Mouse (Mus musculus): ENCODE results near the gene Ereg.

Gene Ereg

DNA sequence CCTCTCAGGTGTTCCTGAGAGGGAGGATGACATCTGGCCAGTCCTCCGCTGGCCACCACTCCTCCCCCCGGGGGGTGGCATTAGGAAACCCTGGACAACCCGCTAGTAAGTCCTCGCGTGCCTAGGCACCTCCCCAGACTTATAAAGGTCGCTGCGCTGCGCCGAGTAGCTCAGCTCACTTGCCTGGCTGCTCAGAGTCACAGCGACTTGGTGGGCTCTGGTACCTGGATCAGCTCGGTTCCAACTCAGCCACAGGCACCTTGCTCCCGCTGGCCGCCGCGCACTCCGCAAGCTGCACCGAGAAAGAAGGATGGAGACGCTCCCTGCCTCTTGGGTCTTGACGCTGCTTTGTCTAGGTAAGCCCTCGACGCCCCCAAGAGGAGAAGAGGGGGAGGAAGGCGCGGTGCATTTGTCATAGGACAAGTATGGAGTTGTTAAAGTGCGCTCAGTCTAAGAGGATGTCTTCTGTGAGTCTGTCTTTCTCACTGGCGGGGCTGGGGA is at the start of gene Ereg:
Gene Ereg (plus strand): TSS at position 173 of the 501 bp plus-strand sequence.
- DNase-seq (ENCODE audit: low spot score in 2 of 2), result peak in 1 of 2 experiments; percentile 4

- DNase-seq (ENCODE audit: low spot score in 2 of 2), result no peak
Observed at GRCm38 (mm10) chr5:91027164-91027563, 47.3 kb upstream of the Ereg start, which contains the start of gene Epgn. Gene Epgn (plus strand): TSS chr5:91027464.

DNA sequence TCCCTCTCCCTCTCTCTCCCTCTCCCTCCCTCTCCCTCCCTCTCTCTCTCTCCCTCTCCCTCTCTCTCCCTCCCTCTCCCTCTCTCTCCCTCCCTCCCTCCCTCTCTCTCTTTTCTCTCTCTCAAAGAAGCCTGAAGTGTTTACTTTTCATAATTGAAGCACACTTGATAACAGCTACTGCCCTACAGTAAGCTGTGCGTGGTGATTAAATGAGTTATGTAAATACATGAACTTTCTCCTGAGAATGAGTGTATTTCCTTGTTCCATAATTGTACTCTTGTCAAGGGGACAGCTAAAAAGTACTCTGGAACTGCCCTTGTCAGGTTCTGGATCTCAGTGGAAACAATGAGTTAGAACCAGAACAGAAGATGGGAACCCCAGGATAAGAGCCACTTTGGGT is 46.6 kb upstream of the Ereg start:
- DNase-seq (ENCODE audit: low spot score in 2 of 2), result no peak

- no peak for DNase-seq (ENCODE audit: low spot score in 2 of 2)
Observed at GRCm38 (mm10) chr5:91030629-91031028, 43.8 kb upstream of the Ereg start.

DNA sequence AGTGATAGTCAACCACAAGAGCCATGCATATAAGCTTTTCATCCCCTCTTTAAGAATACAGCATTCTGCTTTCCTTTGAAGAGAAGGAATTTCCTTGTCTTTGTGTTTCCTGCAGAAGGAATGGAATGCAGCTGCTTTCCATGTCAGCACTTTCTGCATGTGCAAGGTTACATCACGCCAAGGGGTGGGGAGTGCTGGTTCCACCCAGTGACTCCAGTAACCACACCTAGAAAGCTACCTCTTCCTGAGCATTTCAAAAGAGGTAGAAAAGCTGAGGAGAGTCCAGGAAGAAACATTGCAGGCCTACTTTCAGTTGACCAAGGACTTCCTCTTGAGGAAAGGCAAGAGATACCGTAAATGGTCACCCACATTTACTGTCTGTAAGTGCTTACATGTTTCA is 39.1 kb upstream of the Ereg start:
- no peak for DNase-seq (ENCODE audit: low spot score in 2 of 2)

DNA sequence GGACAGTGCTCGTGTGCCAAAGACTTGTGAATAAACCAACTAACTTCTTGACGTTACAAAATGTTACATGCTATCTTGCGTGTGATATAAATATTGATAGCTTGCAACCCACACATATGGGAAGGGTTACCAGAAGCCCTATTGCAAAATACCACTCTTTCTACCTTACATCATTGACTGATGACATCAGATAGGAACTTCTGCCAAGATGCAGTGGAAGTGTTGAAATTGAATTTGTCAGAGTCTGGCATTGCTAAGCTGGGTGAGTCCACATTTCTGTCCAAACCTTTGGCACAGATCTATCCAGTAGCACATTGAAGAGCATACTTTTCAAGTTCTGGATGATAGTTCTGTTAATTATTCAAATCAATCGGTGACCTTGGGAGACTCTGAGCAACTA is 37.8 kb upstream of the Ereg start:
- DNase-seq (ENCODE audit: low spot score in 2 of 2), result peak; percentile 3 to 6

- no peak for DNase-seq (ENCODE audit: low spot score in 2 of 2)
Observed at GRCm38 (mm10) chr5:91037756-91038155, 36.7 kb upstream of the Ereg start.

DNA sequence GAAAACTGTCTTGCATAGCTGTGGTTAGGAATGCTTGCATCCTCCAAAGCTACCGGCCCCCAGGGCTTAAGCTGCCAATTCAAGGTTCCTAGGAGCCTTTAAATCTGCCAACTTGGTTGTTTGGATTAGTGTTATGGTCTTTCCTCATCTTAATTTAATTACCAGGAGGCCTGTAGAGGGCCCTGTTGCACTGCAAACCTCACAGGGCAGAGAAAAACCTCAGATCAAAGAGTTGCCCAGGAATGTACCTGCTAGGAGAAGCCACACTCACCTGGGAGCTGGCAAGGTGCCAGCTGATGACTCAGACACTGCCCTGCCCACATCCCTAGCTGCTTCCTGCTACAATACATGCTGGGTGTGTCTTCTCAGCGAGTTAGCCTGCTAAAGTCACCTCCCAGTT is 35.9 kb upstream of the Ereg start:
- peak; percentile 84 to 85 for DNase-seq (ENCODE audit: low spot score in 2 of 2)

GRCm38 (mm10) chr5:91038963-91039362 is 35.5 kb upstream of the Ereg start:
- DNase-seq (ENCODE audit: low spot score in 2 of 2), result no peak

DNA sequence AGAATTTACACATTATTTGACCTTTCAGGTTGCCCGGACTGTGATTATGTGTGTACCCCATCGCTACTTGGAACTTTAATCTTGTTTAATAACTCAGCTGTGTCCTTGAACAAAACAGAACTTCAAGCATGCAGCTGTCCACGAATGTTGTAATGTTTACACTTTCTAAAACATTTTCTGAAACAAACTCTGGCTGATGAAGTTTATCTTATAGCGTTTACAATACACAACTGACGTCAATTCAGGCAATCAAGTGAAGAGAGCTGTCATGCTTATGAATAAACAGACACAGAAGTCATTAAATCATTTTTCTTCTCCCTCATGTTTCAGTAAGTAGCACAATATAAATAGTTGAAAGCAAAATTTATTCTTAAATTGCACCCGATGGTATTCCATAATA is 26.4 kb upstream of the Ereg start:
- DNase-seq (ENCODE audit: low spot score in 2 of 2), result no peak

DNA sequence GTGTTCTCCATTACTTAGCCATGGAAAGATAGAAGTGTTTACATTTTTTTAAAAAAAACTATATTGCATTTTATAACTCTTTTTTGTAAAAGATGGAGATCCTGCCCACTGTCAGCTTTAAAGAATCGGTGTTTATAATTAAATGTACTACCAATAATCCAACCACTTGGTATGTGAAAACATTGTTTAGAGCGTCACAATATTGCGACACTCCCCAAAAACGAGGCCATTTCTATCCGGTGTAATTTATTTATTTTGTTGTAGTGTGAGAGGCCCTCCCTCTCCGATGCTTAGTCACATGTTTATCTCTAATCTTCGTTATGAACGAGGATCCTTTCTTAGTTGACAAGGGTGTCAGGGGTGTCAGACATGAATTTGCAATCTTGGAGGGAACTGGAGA is 26.0 kb upstream of the Ereg start:
- no peak for DNase-seq (ENCODE audit: low spot score in 2 of 2)

GRCm38 (mm10) chr5:91072340-91072739 is 2.1 kb upstream of the Ereg start:
- no peak for DNase-seq (ENCODE audit: low spot score in 2 of 2)

DNA sequence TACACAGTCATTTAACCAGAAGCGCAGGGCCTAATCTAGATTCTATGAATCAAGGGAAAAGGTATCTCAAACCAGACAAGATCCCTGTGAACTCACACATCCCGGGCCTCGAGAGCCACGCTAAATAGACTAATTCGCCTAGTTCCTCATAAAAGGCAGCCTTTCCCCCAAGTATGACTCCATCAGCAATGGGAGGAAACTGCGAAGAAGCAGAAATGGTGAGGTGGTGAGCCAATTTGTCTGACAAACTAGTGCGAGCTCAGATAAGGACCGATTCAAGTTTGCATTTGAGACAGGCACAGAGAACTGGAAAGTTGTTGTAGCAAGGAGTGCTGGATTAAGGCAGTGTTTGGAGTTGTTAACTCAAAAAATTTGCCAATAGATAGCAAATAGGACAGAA is 796 bp upstream of the Ereg start:
- DNase-seq (ENCODE audit: low spot score in 2 of 2), result no peak

DNA sequence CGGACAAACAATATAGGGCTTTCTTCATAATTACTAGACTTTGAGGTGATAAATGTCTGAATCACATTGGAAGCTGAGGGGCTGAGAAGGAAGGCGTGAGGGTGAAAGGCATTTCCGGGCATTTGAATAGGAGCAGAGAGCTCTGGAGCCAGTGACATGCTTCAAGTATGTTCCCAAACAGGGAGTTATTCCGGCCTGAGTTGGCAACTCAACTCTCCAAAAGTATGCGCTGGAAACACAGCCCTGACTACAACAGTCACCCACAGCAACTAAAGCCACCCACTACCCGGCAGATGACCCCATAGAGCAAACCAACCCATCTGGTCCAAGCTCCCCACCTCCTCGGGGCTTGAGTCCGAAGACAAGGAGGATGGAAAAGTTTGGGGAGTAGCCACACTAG is 396 bp upstream of the Ereg start:
- DNase-seq (ENCODE audit: low spot score in 2 of 2), result no peak

- DNase-seq (ENCODE audit: low spot score in 2 of 2), result no peak
Observed at GRCm38 (mm10) chr5:91075021-91075420, 599 bp downstream of the Ereg start.

DNA sequence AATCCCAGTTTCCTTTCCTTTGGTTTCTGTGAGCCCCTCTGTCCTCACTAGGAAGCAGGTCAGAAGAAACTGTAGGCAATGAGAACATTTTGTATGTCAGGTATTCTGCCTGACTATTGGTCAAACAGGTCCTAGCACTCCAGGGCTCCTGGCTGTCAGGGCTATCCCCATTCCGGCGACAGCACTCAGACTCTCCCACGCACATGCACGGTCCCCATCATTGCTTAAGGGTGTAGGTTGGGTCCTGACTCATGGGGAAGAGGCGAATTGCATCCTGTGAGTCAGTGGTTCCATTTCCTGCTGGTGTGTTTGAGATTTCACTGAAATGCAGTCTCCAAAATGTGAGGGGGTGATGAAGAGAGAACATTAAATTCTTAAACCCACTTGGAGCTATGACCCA is 8.6 kb downstream of the Ereg start:
- peak in 1 of 2 experiments; percentile 5 for DNase-seq (ENCODE audit: low spot score in 2 of 2)

DNA sequence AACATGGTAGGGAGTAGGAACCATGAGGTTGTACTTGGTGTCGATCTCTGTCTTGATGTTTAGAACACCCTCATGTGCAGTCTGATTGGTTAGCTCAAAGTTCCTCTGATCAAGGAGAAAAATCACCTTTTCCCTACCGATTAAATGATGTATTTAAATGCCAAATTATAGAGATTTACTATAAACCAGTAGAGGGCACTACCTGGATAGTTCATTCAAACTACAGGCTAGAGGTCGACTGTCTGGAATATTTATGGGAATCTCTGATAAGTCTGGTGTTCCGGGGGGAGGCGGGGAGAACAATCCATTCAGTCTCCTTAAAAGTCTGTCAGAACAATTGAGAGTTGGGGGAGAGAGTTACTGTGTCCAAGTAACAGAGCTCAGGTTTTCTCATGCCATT is 10.9 kb downstream of the Ereg start:
- DNase-seq (ENCODE audit: low spot score in 2 of 2), result no peak

- no peak for DNase-seq (ENCODE audit: low spot score in 2 of 2)
Observed at GRCm38 (mm10) chr5:91090301-91090700, 15.9 kb downstream of the Ereg start.

- peak; percentile 28 to 42 for DNase-seq (ENCODE audit: low spot score in 2 of 2)
Observed at GRCm38 (mm10) chr5:91097911-91098614, 23.6 kb downstream of the Ereg start.

- DNase-seq (ENCODE audit: low spot score in 2 of 2), result no peak
Observed at GRCm38 (mm10) chr5:91101742-91102141, 27.3 kb downstream of the Ereg start.

DNA sequence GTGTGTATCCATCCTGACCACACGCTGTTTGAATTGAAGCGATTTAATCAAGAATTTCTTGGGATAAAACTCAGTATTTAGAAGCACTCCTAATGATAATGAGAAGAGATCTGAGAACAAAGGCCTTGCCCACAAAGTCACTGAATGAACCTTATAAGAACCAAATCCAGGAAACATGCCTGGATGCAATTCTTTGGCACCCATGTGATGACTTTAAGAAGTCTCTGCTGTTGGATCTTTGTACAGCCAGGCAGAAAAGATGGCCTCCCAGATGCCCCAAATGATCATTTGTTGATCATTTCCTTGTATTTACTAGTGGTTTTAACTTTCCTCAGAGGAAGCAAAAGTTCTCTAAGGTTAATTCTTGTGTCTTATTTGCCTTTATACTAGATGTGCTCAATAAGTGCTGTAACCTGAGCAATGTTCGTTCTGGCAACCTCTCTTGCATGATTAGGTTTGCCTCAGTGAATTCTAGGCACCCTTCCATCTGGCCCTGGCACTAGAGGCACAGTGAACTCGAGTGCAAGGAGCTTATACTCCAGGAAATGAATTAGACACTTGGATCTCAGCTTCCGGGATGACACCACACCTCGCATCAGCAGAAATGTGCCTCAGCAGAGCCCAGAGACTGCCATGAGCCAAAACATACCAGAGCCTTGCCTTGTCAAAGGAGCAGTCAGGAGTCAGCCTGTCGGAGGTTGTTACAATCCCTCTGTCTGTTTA is 29.7 kb downstream of the Ereg start:
- no peak for DNase-seq (ENCODE audit: low spot score in 2 of 2)

DNA sequence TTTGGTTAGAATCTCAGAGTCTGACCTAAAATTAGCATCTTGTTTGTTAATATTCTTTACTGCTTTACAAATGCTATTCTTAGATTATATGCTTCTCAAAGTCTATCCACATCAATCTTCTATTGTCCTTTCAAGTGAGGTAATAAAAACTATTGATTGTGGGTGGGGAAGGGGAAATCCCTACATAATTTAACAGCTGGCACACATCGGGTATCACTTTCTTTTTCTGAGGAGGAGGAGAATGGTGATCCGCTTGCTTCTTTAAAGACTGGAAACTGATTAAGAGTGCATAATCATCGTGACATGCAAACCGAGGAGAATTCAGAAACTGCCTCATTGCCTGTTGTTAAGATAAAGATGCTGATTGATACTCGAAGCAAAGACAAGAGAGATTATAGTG is 31.8 kb downstream of the Ereg start:
- DNase-seq (ENCODE audit: low spot score in 2 of 2), result no peak

DNA sequence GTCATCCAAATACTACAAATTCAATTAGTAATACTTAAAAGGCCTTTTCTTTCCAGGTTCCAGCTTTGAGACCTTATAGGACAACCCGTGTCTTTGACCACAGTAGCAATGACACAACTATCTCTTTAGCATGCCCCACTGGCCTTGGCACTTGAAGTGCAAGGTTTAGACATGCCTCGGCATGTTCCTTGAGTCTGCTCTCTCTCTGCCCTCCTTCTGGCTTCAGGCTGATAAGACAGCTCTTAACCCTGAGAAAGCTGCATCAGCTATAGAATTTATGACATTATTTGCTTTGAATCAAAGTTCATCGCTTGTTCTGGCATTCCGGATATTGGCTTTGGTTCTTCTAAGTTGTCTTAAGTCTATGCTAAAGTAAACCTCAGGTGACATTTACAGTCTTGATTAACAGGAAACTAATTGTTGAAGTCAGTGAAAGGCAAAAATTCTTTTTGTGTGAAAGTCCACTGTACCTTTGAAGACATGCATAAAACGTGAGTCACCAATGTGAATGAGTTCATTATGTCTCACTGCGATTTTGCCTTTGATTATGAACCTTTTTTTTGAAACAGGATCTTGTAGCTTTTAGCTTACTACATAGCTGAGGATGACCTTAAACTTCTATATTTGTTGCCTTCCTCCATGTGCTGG is 35.7 kb downstream of the Ereg start:
- peak in 1 of 2 experiments; percentile 15 for DNase-seq (ENCODE audit: low spot score in 2 of 2)

Data from urinary bladder, postnatal 36 days (tissue).